Mouse (Mus musculus) lung, adult 18-20 months (tissue): ENCODE data around the gene Tex36.
A peak's percentile ranks its signal among the peaks of the same experiment; 100 is the strongest.

Experiments
- DNase-seq, 2 experiments: peaks; one replicate each; pipeline ENCODE4 v3.0.0; 2022; ENCODE audit warnings: mixed read lengths in 2 of 2

The Tex36 gene

GRCm38 (mm10) chr7:133602058-133602457 lies at the start of gene Tex36:
Gene Tex36, minus strand, starts transcription at chr7:133602158.
- DNase-seq: no peak

GRCm38 (mm10) chr7:133645716-133646115 lies 43.8 kb upstream of the Tex36 start:
- DNase-seq: no peak

- no peak for DNase-seq
Measured at GRCm38 (mm10) chr7:133638821-133639220, 36.9 kb upstream of the Tex36 start.

GRCm38 (mm10) chr7:133638306-133638705 lies 36.3 kb upstream of the Tex36 start:
- DNase-seq: peak; percentile 5

- DNase-seq: peak; percentile 99 to 100
Measured at GRCm38 (mm10) chr7:133637361-133638305, 35.7 kb upstream of the Tex36 start, which contains the start of gene Edrf1. Gene Edrf1, plus strand, starts transcription at chr7:133637543.

- peak; percentile 86 to 88 for DNase-seq
Measured at GRCm38 (mm10) chr7:133636738-133637352, 34.9 kb upstream of the Tex36 start.

- no peak for DNase-seq
Measured at GRCm38 (mm10) chr7:133634932-133635650, 33.1 kb upstream of the Tex36 start.

GRCm38 (mm10) chr7:133632476-133632875 lies 30.5 kb upstream of the Tex36 start:
- peak; percentile 47 to 49 for DNase-seq

- no peak for DNase-seq
Measured at GRCm38 (mm10) chr7:133630821-133631220, 28.9 kb upstream of the Tex36 start.

- DNase-seq: no peak
Measured at GRCm38 (mm10) chr7:133627184-133627936, 25.4 kb upstream of the Tex36 start.

GRCm38 (mm10) chr7:133623226-133623625 lies 21.3 kb upstream of the Tex36 start:
- DNase-seq: no peak

GRCm38 (mm10) chr7:133620721-133621120 lies 18.8 kb upstream of the Tex36 start:
- DNase-seq: no peak

- DNase-seq: no peak
Measured at GRCm38 (mm10) chr7:133612981-133613380, 11.0 kb upstream of the Tex36 start.

GRCm38 (mm10) chr7:133609585-133609984 lies 7.6 kb upstream of the Tex36 start:
- no peak for DNase-seq

GRCm38 (mm10) chr7:133608631-133609340 lies 6.8 kb upstream of the Tex36 start:
- DNase-seq: no peak

GRCm38 (mm10) chr7:133607883-133608575 lies 6.1 kb upstream of the Tex36 start:
- no peak for DNase-seq

GRCm38 (mm10) chr7:133607331-133607730 lies 5.4 kb upstream of the Tex36 start:
- no peak for DNase-seq

- no peak for DNase-seq
Measured at GRCm38 (mm10) chr7:133604427-133605081, 2.6 kb upstream of the Tex36 start.

GRCm38 (mm10) chr7:133603156-133603555 lies 1.2 kb upstream of the Tex36 start:
- no peak for DNase-seq

GRCm38 (mm10) chr7:133600558-133600957 lies 1.4 kb downstream of the Tex36 start:
- no peak for DNase-seq

GRCm38 (mm10) chr7:133591750-133592149 lies 10.2 kb downstream of the Tex36 start:
- no peak for DNase-seq
